Mouse (Mus musculus) liver, adult 2 months (tissue): ENCODE results near the gene Ubl5. TPM values are rescaled to one million over a fixed set of nuclear protein-coding genes. Genes with fewer than 3 reads are reported as not detected.

Experiments used
- DNase-seq: peaks from one replicate; pipeline ENCODE4 v3.0.0-alpha.2; 2011; ENCODE audit warnings: low read depth, low spot score; ENCODE audit errors: extremely low read depth
- H3K27ac ChIP-seq: fragments of 200-500 bp; replicated peaks from 2 replicates; pipeline ENCODE4 v1.5.1; 2012; ENCODE audit warnings: low read depth, mild to moderate bottlenecking, control low read depth, inconsistent platforms, low read length; ENCODE audit not compliant: insufficient read depth
- H3K27me3 ChIP-seq: fragments of 200-500 bp; 2 replicates; pipeline ENCODE4 v1.6.1; 2012; ENCODE audit warnings: mild to moderate bottlenecking, moderate library complexity, low read length, inconsistent platforms; ENCODE audit not compliant: control insufficient read depth, insufficient read depth
- H3K36me3 ChIP-seq: fragments of 200-500 bp; 2 replicates; pipeline ENCODE4 v1.6.1; 2012; ENCODE audit warnings: low read length, inconsistent platforms; ENCODE audit not compliant: control insufficient read depth, insufficient read depth
- H3K4me1 ChIP-seq: fragments of 200-500 bp; 2 replicates; pipeline ENCODE4 v1.6.1; 2011; ENCODE audit warnings: low read length; ENCODE audit not compliant: control insufficient read depth, insufficient read depth
- H3K4me3 ChIP-seq: fragments of 200-500 bp; 2 replicates; pipeline ENCODE4 v1.5.1; 2011; ENCODE audit warnings: low read depth, mild to moderate bottlenecking, control low read depth, low read length, moderate library complexity; ENCODE audit not compliant: insufficient read depth
- H3K79me2 ChIP-seq: fragments of 200-500 bp; 2 replicates; pipeline ENCODE4 v1.6.1; 2012; ENCODE audit warnings: inconsistent platforms, mild to moderate bottlenecking, low read length, moderate library complexity; ENCODE audit not compliant: control insufficient read depth, insufficient read depth
- H3K9ac ChIP-seq: fragments of 200-500 bp; 2 replicates; pipeline ENCODE4 v1.6.1; 2012; ENCODE audit warnings: low read depth, mild to moderate bottlenecking, control low read depth, inconsistent platforms, low read length
- CTCF ChIP-seq: fragments of 200-500 bp; IDR thresholded peaks from 2 replicates; pipeline ENCODE4 v1.5.1; 2011; ENCODE audit warnings: low read depth, low read length, control low read depth
- POLR2A ChIP-seq: fragments of 200-500 bp; IDR thresholded peaks from 2 replicates; pipeline ENCODE4 v1.6.1; 2011; ENCODE audit warnings: low read length, control low read depth; ENCODE audit not compliant: insufficient read depth; ENCODE audit errors: extremely low read depth
- WGBS: fragments of 180-500 bp; shearing (Covaris S2); methylation state at CpG from one replicate; pipeline ENCODE4 v1.1.7; 2018; 5-methylcytosine and 5-hydroxymethylcytosine counted together
- polyA plus RNA-seq: library from polyadenylated mRNA; depleted of rRNA; stranded (reverse); fragments of >200 nt; gene quantifications from 2 replicates; pipeline ENCODE4 v1.2.3, GENCODE M21; 2012; rRNA removed
- total RNA-seq: library from RNA; depleted of rRNA; stranded (reverse); fragments of >200 nt; gene quantifications from 2 replicates; pipeline ENCODE4 v1.2.3, GENCODE M21; 2014; rRNA removed

Gene Ubl5
- total RNA-seq (63.5 and 72.7 TPM in 2 replicates), polyA plus RNA-seq (261 and 273 TPM in 2 replicates)

- Histone ChIP-seq H3K79me2 (peaks cover 11% of the 10 kb centered on the region), H3K27me3 (no peaks in the 10 kb centered on the region), H3K36me3 (peaks cover 3% of the 10 kb centered on the region; the same call in 1 of the 2 replicates), H3K4me3 (peak within 1 kb of the TSS; percentile 77), H3K4me1 (peaks cover 14% of the 10 kb centered on the region), H3K9ac (peak within 1 kb of the TSS; percentile 65), H3K27ac (peak within 1 kb of the TSS; percentile 49)
- 2% methylated on average over 51 of the region's 51 CpGs for WGBS
- TF ChIP-seq POLR2A (no peak), CTCF (no peak)
- DNase-seq = peak; percentile 42
Measured at GRCm38 (mm10) chr9:20642101-20642895, at the start of gene Ubl5. Gene Ubl5, plus strand, starts transcription at chr9:20642878.

- H3K4me1 ChIP-seq = no peaks in the 10 kb centered on the region
- H3K79me2 ChIP-seq = no peaks in the 10 kb centered on the region
- no peaks in the 10 kb centered on the region for H3K36me3 ChIP-seq
- H3K27ac ChIP-seq = no peak overlapping the region
- DNase-seq = no peak
- H3K27me3 ChIP-seq = no peaks in the 10 kb centered on the region; the same call in 1 of the 2 replicates
- H3K4me3 ChIP-seq = no peak overlapping the region
- TF ChIP-seq CTCF (no peak), POLR2A (no peak)
- H3K9ac ChIP-seq = no peak overlapping the region
- 74% methylated on average over 6 of the region's 6 CpGs for WGBS
Measured at GRCm38 (mm10) chr9:20601270-20601669, 41.4 kb upstream of the Ubl5 start.

- H3K27me3 ChIP-seq = no peaks in the 10 kb centered on the region
- no peaks in the 10 kb centered on the region for H3K4me1 ChIP-seq
- H3K79me2 ChIP-seq = no peaks in the 10 kb centered on the region
- no peak for DNase-seq
- H3K4me3 ChIP-seq = no peak overlapping the region
- no peak overlapping the region for H3K27ac ChIP-seq
- H3K9ac ChIP-seq = no peak overlapping the region
- 96% methylated on average over 1 of the region's 1 CpGs for WGBS
- no peak for TF ChIP-seq POLR2A
- TF ChIP-seq CTCF = no peak
- no peaks in the 10 kb centered on the region for H3K36me3 ChIP-seq
Measured at GRCm38 (mm10) chr9:20606269-20606668, 36.4 kb upstream of the Ubl5 start.

- Histone ChIP-seq H3K27ac (peak overlapping the region; percentile 85), H3K4me3 (peak overlapping the region; percentile 81), H3K4me1 (no peaks in the 10 kb centered on the region), H3K36me3 (no peaks in the 10 kb centered on the region), H3K79me2 (no peaks in the 10 kb centered on the region), H3K27me3 (no peaks in the 10 kb centered on the region), H3K9ac (peak overlapping the region; percentile 85)
- peak; percentile 86 for DNase-seq
- TF ChIP-seq CTCF (no peak), POLR2A (0 out of 2 replicates have a peak, but pooled peaks have one; percentile 25)
- WGBS = 1% methylated on average over 57 of the region's 57 CpGs
Measured at GRCm38 (mm10) chr9:20607100-20607974, 35.3 kb upstream of the Ubl5 start.

DNA sequence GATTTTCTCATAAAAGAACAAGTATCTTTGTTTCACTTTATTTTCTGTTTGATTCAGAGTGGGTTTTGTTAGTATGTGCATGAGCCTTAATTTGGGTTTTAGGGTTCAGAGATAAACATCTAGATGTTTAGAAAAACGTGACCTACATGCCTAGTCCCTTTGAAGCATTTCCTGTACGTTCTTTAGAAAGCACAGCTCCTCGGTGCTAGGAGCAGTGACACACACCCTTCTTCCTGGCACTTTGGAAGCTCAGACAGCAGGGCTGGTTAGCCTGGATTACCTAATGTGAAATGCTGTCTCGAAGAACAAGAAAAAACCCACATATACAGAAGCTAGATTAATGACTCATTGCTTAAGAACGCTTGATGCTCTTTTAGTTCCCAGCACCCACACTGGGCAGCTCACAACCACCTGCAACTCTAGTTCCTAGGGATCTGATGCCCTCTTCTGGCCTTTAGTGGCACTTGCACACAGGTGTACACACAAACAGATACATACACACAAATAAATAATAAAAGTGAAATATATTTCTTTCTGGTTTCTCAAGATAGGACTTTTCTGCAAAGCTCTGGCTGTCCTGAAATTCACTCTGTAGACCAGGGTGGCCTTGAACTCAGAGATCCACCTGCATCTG, 32.7 kb upstream of the Ubl5 start:
- no peak for DNase-seq
- no peak for TF ChIP-seq POLR2A
- TF ChIP-seq CTCF = no peak
- WGBS = 90% methylated on average over 5 of the region's 5 CpGs

More for the DNA sequence above, 32.7 kb upstream of the Ubl5 start:
- Histone ChIP-seq H3K27me3 (no peaks in the 10 kb centered on the region), H3K4me1 (no peaks in the 10 kb centered on the region), H3K27ac (no peak overlapping the region), H3K4me3 (no peak overlapping the region), H3K79me2 (no peaks in the 10 kb centered on the region), H3K36me3 (no peaks in the 10 kb centered on the region), H3K9ac (no peak overlapping the region)
